Mouse (Mus musculus): Measurements from ENCODE around the gene Bdnf.

GRCm38 (mm10) chr2:109704053-109704452 lies 29.6 kb downstream of the Bdnf start:
- TF ChIP-seq POLR2A (IDR thresholded peaks at IDR 0.05; ENCODE audit: extremely low read depth, insufficient read depth, low read length) = no peak
- no peak for TF ChIP-seq CTCF (IDR thresholded peaks at IDR 0.05; ENCODE audit: extremely low read depth, insufficient read depth, low read length)

Data from cortical plate, adult 2 months (tissue).